Mouse (Mus musculus) intestine, embryonic 14.5 days (tissue): Measurements from ENCODE around the gene Klhdc7b. TPM values are rescaled to one million over a fixed set of nuclear protein-coding genes. Genes with fewer than 3 reads are reported as not detected.
"Not testable (repeated sequence)": the region's sequence is repeated elsewhere in the genome, so short reads cannot be mapped to it uniquely, and the experiment has no call there.

Source experiments
- ATAC-seq: fragments of 200-750 bp; cut with Nextera tagmentation; replicated peaks from 2 replicates; pipeline ENCODE4 v1.8.0; 2017; ENCODE audit warnings: low read depth, moderate number of reproducible peaks, moderate TSS enrichment, moderate library complexity; ENCODE audit not compliant: low FRiP score, low TSS enrichment
- DNase-seq: peaks from one replicate; pipeline ENCODE4 v3.0.0-alpha.2; 2018; ENCODE audit warnings: low spot score
- H3K27ac ChIP-seq: fragments of 300-500 bp; sonication (generic); 2 replicates; pipeline ENCODE4 v1.5.1; 2014; ENCODE audit warnings: low read depth, mild to moderate bottlenecking, control low read depth
- H3K27me3 ChIP-seq: fragments of 300-500 bp; sonication (generic); replicated peaks from 2 replicates; pipeline ENCODE4 v1.6.1; 2014; ENCODE audit warnings: low read length, control low read depth; ENCODE audit not compliant: control insufficient read depth, insufficient read depth
- H3K36me3 ChIP-seq: fragments of 300-500 bp; sonication (generic); 2 replicates; pipeline ENCODE4 v1.6.1; 2014; ENCODE audit warnings: low read length, control low read depth; ENCODE audit not compliant: control insufficient read depth, insufficient read depth
- H3K4me1 ChIP-seq: fragments of 300-500 bp; sonication (generic); replicated peaks from 2 replicates; pipeline ENCODE4 v1.6.1; 2014; ENCODE audit warnings: low read length, control low read depth, mixed read lengths; ENCODE audit not compliant: control insufficient read depth, insufficient read depth
- H3K4me2 ChIP-seq: fragments of 300-500 bp; sonication (generic); 2 replicates; pipeline ENCODE4 v1.6.1; 2014; ENCODE audit warnings: low read length
- H3K4me3 ChIP-seq: fragments of 300-500 bp; sonication (generic); 2 replicates; pipeline ENCODE4 v1.5.1; 2014; ENCODE audit warnings: low read depth, low read length, control low read depth, mixed read lengths
- H3K9ac ChIP-seq: fragments of 300-500 bp; sonication (generic); 2 replicates; pipeline ENCODE4 v1.6.1; 2014; ENCODE audit warnings: mild to moderate bottlenecking, low read length
- H3K9me3 ChIP-seq: fragments of 300-500 bp; sonication (generic); 2 replicates; pipeline ENCODE4 v1.6.1; 2016; ENCODE audit warnings: low read length, control low read depth; ENCODE audit not compliant: control insufficient read depth
- WGBS: fragments of 180-500 bp; shearing (Covaris S2); extraction: QIAGEN DNeasy Blood & Tissue Kit; methylation state at CpG from one replicate; pipeline ENCODE4 v1.1.7; 2014; 5-methylcytosine and 5-hydroxymethylcytosine counted together
- polyA plus RNA-seq: library from polyadenylated mRNA; unstranded; fragments of >200 nt; fragmentation: Nextera tagmentation; extraction: Ambion mirVana; gene quantifications from 2 replicates; pipeline ENCODE4 v1.2.1, GENCODE M21; 2014

The Klhdc7b gene
- polyA plus RNA-seq, 1 experiment from 2014 or later = not detected

GRCm38 (mm10) chr15:89426716-89427115 lies 42.0 kb downstream of the Klhdc7b start:
- no peak overlapping the region for H3K27ac ChIP-seq
- H3K4me2 ChIP-seq = no peak overlapping the region
- H3K4me3 ChIP-seq = no peak overlapping the region
- 94% methylated on average over 10 of the region's 10 CpGs for WGBS
- H3K9ac ChIP-seq = no peak overlapping the region
- no peaks in the 10 kb centered on the region for H3K9me3 ChIP-seq
- peaks cover 14% of the 10 kb centered on the region; the same call in 1 of the 2 replicates for H3K4me1 ChIP-seq
- DNase-seq (no peak), ATAC-seq (no peak)
- H3K36me3 ChIP-seq = peaks cover 23% of the 10 kb centered on the region
- no peaks in the 10 kb centered on the region for H3K27me3 ChIP-seq

- Histone ChIP-seq H3K9ac (no peak overlapping the region), H3K4me3 (peak overlapping the region; percentile 89), H3K27ac (no peak overlapping the region), H3K4me1 (peaks cover 14% of the 10 kb centered on the region; the same call in 1 of the 2 replicates), H3K9me3 (no peaks in the 10 kb centered on the region), H3K27me3 (no peaks in the 10 kb centered on the region), H3K36me3 (peaks cover 23% of the 10 kb centered on the region), H3K4me2 (peak overlapping the region; percentile 90)
- 83% methylated on average over 19 of the region's 19 CpGs for WGBS
- DNase-seq (no peak), ATAC-seq (no peak)
These were observed 43.5 kb downstream of the Klhdc7b start for GRCm38 (mm10) chr15:89428136-89428790.

GRCm38 (mm10) chr15:89428821-89429351 lies 44.2 kb downstream of the Klhdc7b start:
- peaks cover 23% of the 10 kb centered on the region for H3K36me3 ChIP-seq
- ATAC-seq (peak; percentile 44; the same call in 1 of the 2 replicates), DNase-seq (no peak)
- 4% methylated on average over 22 of the region's 22 CpGs for WGBS
- H3K4me2 ChIP-seq = peak overlapping the region; percentile 90
- H3K4me3 ChIP-seq = peak overlapping the region; percentile 89
- no peaks in the 10 kb centered on the region for H3K9me3 ChIP-seq
- H3K27me3 ChIP-seq = no peaks in the 10 kb centered on the region
- H3K9ac ChIP-seq = peak overlapping the region; percentile 83
- peaks cover 14% of the 10 kb centered on the region; the same call in 1 of the 2 replicates for H3K4me1 ChIP-seq
- H3K27ac ChIP-seq = no peak overlapping the region; the same call in 1 of the 2 replicates

- ATAC-seq = peak; percentile 95
- peak within 1 kb of the TSS; percentile 83 for H3K9ac ChIP-seq
- H3K4me2 ChIP-seq = peak within 1 kb of the TSS; percentile 90
- H3K4me1 ChIP-seq = peaks cover 14% of the 10 kb centered on the region; the same call in 1 of the 2 replicates
- H3K36me3 ChIP-seq = peaks cover 23% of the 10 kb centered on the region
- H3K27me3 ChIP-seq = no peaks in the 10 kb centered on the region
- H3K27ac ChIP-seq = peak within 1 kb of the TSS; percentile 95
- peak within 1 kb of the TSS; percentile 89 for H3K4me3 ChIP-seq
- no peaks in the 10 kb centered on the region for H3K9me3 ChIP-seq
- under 1% methylated on average over 66 of the region's 70 CpGs for WGBS
- DNase-seq = peak; percentile 95
These were observed 44.9 kb downstream of the Klhdc7b start, which contains the start of the genes C730034F03Rik, Gm44502 and Chkb for GRCm38 (mm10) chr15:89429352-89430221. Gene C730034F03Rik (plus strand): TSS chr15:89429589. Gene Gm44502 (minus strand): TSS chr15:89429696. Gene Chkb (minus strand): TSS chr15:89429908.

GRCm38 (mm10) chr15:89430341-89430740 lies 45.6 kb downstream of the Klhdc7b start:
- H3K9me3 ChIP-seq = no peaks in the 10 kb centered on the region
- ATAC-seq = no peak
- DNase-seq = no peak
- peaks cover 14% of the 10 kb centered on the region; the same call in 1 of the 2 replicates for H3K4me1 ChIP-seq
- H3K27ac ChIP-seq = peak overlapping the region; percentile 95
- no peaks in the 10 kb centered on the region for H3K27me3 ChIP-seq
- H3K4me3 ChIP-seq = peak overlapping the region; percentile 89
- peak overlapping the region; percentile 90 for H3K4me2 ChIP-seq
- peak overlapping the region; percentile 83 for H3K9ac ChIP-seq
- H3K36me3 ChIP-seq = peaks cover 23% of the 10 kb centered on the region
- 45% methylated on average over 6 of the region's 6 CpGs for WGBS

- H3K4me2 ChIP-seq, H3K9ac ChIP-seq, H3K27me3 ChIP-seq, DNase-seq, H3K4me3 ChIP-seq, H3K27ac ChIP-seq, H3K9me3 ChIP-seq, ATAC-seq: not testable (repeated sequence)
- Histone ChIP-seq H3K36me3 (peaks cover 23% of the 10 kb centered on the region), H3K4me1 (peaks cover 14% of the 10 kb centered on the region; the same call in 1 of the 2 replicates)
- WGBS = 83% methylated on average over 7 of the region's 9 CpGs
These were observed 46.1 kb downstream of the Klhdc7b start for GRCm38 (mm10) chr15:89430771-89431170.

- H3K4me2 ChIP-seq = no peak overlapping the region
- peaks cover 19% of the 10 kb centered on the region for H3K36me3 ChIP-seq
- WGBS = 85% methylated on average over 3 of the region's 3 CpGs
- H3K9ac ChIP-seq = no peak overlapping the region
- peaks cover 14% of the 10 kb centered on the region; the same call in 1 of the 2 replicates for H3K4me1 ChIP-seq
- H3K4me3 ChIP-seq = no peak overlapping the region
- H3K27me3 ChIP-seq = no peaks in the 10 kb centered on the region
- H3K27ac ChIP-seq = no peak overlapping the region
- ATAC-seq (no peak), DNase-seq (no peak)
- no peaks in the 10 kb centered on the region for H3K9me3 ChIP-seq
These were observed 46.6 kb downstream of the Klhdc7b start for GRCm38 (mm10) chr15:89431271-89431670.

GRCm38 (mm10) chr15:89431806-89432205 lies 47.1 kb downstream of the Klhdc7b start:
- no peak overlapping the region for H3K27ac ChIP-seq
- no peak for ATAC-seq
- 90% methylated on average over 6 of the region's 6 CpGs for WGBS
- H3K4me3 ChIP-seq = no peak overlapping the region
- H3K27me3 ChIP-seq = no peaks in the 10 kb centered on the region
- no peak overlapping the region for H3K9ac ChIP-seq
- H3K4me1 ChIP-seq = peaks cover 14% of the 10 kb centered on the region; the same call in 1 of the 2 replicates
- peaks cover 13% of the 10 kb centered on the region for H3K36me3 ChIP-seq
- no peak overlapping the region for H3K4me2 ChIP-seq
- H3K9me3 ChIP-seq = no peaks in the 10 kb centered on the region
- no peak for DNase-seq
